Mouse (Mus musculus) lung, embryonic 14.5 days (tissue): ENCODE data around the gene Xntrpc. TPM values are rescaled to one million over a fixed set of nuclear protein-coding genes. Genes with fewer than 3 reads are reported as not detected.

Experiments
- ATAC-seq: fragments of 200-750 bp; cut with Nextera tagmentation; 2 replicates; pipeline ENCODE4 v1.8.0; 2017; ENCODE audit warnings: mild to moderate bottlenecking, moderate TSS enrichment, moderate library complexity; ENCODE audit not compliant: insufficient read depth
- DNase-seq: peaks from one replicate; pipeline ENCODE4 v3.0.0-alpha.2; 2015
- H3K27ac ChIP-seq: fragments of 300-500 bp; sonication (generic); 2 replicates; pipeline ENCODE4 v1.5.1; 2014; ENCODE audit warnings: low read depth, mild to moderate bottlenecking, moderate library complexity
- H3K27me3 ChIP-seq: fragments of 300-500 bp; sonication (generic); 2 replicates; pipeline ENCODE4 v1.6.1; 2014; ENCODE audit warnings: low read length, control low read depth; ENCODE audit not compliant: insufficient read depth
- H3K36me3 ChIP-seq: fragments of 300-500 bp; sonication (generic); 2 replicates; pipeline ENCODE4 v1.6.1; 2014; ENCODE audit warnings: control low read depth; ENCODE audit not compliant: insufficient read depth
- H3K4me1 ChIP-seq: fragments of 300-500 bp; sonication (generic); 2 replicates; pipeline ENCODE4 v1.6.1; 2014; ENCODE audit warnings: antibody characterized with exemption, control low read depth; ENCODE audit not compliant: insufficient read depth
- H3K4me2 ChIP-seq: fragments of 300-500 bp; sonication (generic); 2 replicates; pipeline ENCODE4 v1.6.1; 2014; ENCODE audit warnings: mild to moderate bottlenecking
- H3K4me3 ChIP-seq: fragments of 300-500 bp; sonication (generic); 2 replicates; pipeline ENCODE4 v1.5.1; 2014; ENCODE audit warnings: low read depth, low read length
- H3K9ac ChIP-seq: fragments of 300-500 bp; sonication (generic); 2 replicates; pipeline ENCODE4 v1.6.1; 2014
- H3K9me3 ChIP-seq: fragments of 300-500 bp; sonication (generic); 2 replicates; pipeline ENCODE4 v1.6.1; 2016; ENCODE audit warnings: low read depth, low read length, control low read depth
- CTCF ChIP-seq: IDR thresholded peaks from 2 replicates; pipeline ENCODE4 v1.5.1; 2016; ENCODE audit warnings: antibody characterized with exemption, low read depth
- WGBS: fragments of 180-500 bp; shearing (Covaris S2); extraction: QIAGEN DNeasy Blood & Tissue Kit; methylation state at CpG from one replicate; pipeline ENCODE4 v1.1.7; 2014; 5-methylcytosine and 5-hydroxymethylcytosine counted together
- polyA plus RNA-seq: library from polyadenylated mRNA; unstranded; fragments of >200 nt; fragmentation: Nextera tagmentation; extraction: Ambion mirVana; gene quantifications from 2 replicates; pipeline ENCODE4 v1.2.1, GENCODE M21; 2014

Gene Xntrpc
- polyA plus RNA-seq, 1 experiment from 2014 or later: 1.2 TPM

DNA sequence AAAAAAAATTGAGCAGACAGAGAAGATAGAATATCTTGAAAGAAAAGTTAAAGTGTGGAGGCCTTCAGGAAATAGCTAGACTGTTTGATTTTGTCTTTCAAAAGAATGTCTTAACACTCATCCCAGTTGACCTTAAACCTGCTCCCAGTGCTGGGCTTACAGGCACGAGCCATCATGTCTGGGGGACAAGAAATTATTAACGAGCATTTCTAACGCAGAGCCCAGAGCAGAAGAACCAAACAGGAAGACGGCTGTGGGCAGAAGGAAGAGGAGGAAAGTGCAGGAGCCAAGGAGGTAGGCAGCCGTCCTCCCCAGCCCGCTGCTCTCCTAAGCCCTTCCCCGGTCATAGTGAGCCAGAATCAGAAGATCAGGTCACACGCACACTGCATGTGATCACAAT is 14.8 kb downstream of the Xntrpc start:
- no peak for TF ChIP-seq CTCF
- WGBS: 84% methylated on average over 8 of the region's 8 CpGs
- DNase-seq: no peak

GRCm38 (mm10) chr7:102081784-102082183 is 16.3 kb downstream of the Xntrpc start:
- DNase-seq: no peak
- Histone ChIP-seq H3K9ac (no peak overlapping the region), H3K27me3 (no peaks in the 10 kb centered on the region), H3K4me1 (no peaks in the 10 kb centered on the region), H3K9me3 (no peaks in the 10 kb centered on the region), H3K36me3 (peaks cover 80% of the 10 kb centered on the region), H3K4me3 (no peak overlapping the region), H3K4me2 (no peak overlapping the region), H3K27ac (no peak overlapping the region)
- TF ChIP-seq CTCF: no peak
- no peak for ATAC-seq
- WGBS: 91% methylated on average over 5 of the region's 5 CpGs

More for the DNA sequence above, 14.8 kb downstream of the Xntrpc start:
- ATAC-seq: no peak
- H3K9ac ChIP-seq: no peak overlapping the region
- no peaks in the 10 kb centered on the region for H3K9me3 ChIP-seq
- H3K27ac ChIP-seq: no peak overlapping the region
- no peaks in the 10 kb centered on the region for H3K4me1 ChIP-seq
- H3K36me3 ChIP-seq: peaks cover 86% of the 10 kb centered on the region
- no peak overlapping the region for H3K4me2 ChIP-seq
- H3K4me3 ChIP-seq: no peak overlapping the region
- no peaks in the 10 kb centered on the region for H3K27me3 ChIP-seq

DNA sequence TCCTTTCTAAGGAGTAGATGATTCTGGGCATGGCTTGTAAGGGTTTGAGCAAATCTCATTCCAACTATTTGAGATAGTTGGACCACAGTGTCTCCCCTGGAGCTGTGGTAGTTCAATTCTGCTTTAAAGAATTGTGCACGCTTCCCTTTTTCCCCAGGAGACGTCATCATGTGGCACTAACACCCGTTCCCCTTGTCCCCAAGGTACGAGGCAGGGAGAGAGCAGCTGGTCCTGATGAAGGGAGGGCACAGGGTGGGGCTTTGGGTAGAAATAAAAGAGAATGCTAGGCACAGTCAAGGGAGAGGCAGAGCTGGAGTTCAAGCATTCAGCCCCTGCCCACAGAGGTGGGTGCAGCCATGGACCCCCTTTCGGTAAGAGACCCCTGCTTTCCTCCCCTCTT is 17.3 kb downstream of the Xntrpc start, which contains the start of gene Trpc2:
Trpc2 (plus strand) TSS at position 301 of the 400 bp plus-strand sequence.
- Histone ChIP-seq H3K9me3 (no peaks in the 10 kb centered on the region), H3K4me2 (no peak within 1 kb of the TSS), H3K9ac (no peak within 1 kb of the TSS), H3K36me3 (peaks cover 70% of the 10 kb centered on the region), H3K27me3 (no peaks in the 10 kb centered on the region), H3K4me1 (no peaks in the 10 kb centered on the region), H3K27ac (no peak within 1 kb of the TSS), H3K4me3 (no peak within 1 kb of the TSS)
- ATAC-seq (no peak), DNase-seq (no peak)
- WGBS: 89% methylated on average over 5 of the region's 5 CpGs
- TF ChIP-seq CTCF: no peak

- no peak overlapping the region for H3K4me2 ChIP-seq
- H3K4me3 ChIP-seq: no peak overlapping the region
- H3K27me3 ChIP-seq: no peaks in the 10 kb centered on the region
- no peak overlapping the region for H3K27ac ChIP-seq
- WGBS: 81% methylated on average over 26 of the region's 26 CpGs
- ATAC-seq (no peak), DNase-seq (no peak)
- no peaks in the 10 kb centered on the region for H3K9me3 ChIP-seq
- H3K4me1 ChIP-seq: no peaks in the 10 kb centered on the region
- H3K9ac ChIP-seq: no peak overlapping the region
- H3K36me3 ChIP-seq: peaks cover 63% of the 10 kb centered on the region
- TF ChIP-seq CTCF: no peak
Measured at GRCm38 (mm10) chr7:102084041-102084696, 18.7 kb downstream of the Xntrpc start.

- Histone ChIP-seq H3K4me2 (no peak overlapping the region), H3K9me3 (no peaks in the 10 kb centered on the region), H3K27ac (no peak overlapping the region), H3K4me3 (no peak overlapping the region), H3K4me1 (no peaks in the 10 kb centered on the region), H3K27me3 (no peaks in the 10 kb centered on the region), H3K9ac (no peak overlapping the region), H3K36me3 (peaks cover 38% of the 10 kb centered on the region)
- no peak for ATAC-seq
- DNase-seq: no peak
- WGBS: 78% methylated on average over 4 of the region's 4 CpGs
- TF ChIP-seq CTCF: no peak
Measured at GRCm38 (mm10) chr7:102087336-102087735, 21.8 kb downstream of the Xntrpc start.

DNA sequence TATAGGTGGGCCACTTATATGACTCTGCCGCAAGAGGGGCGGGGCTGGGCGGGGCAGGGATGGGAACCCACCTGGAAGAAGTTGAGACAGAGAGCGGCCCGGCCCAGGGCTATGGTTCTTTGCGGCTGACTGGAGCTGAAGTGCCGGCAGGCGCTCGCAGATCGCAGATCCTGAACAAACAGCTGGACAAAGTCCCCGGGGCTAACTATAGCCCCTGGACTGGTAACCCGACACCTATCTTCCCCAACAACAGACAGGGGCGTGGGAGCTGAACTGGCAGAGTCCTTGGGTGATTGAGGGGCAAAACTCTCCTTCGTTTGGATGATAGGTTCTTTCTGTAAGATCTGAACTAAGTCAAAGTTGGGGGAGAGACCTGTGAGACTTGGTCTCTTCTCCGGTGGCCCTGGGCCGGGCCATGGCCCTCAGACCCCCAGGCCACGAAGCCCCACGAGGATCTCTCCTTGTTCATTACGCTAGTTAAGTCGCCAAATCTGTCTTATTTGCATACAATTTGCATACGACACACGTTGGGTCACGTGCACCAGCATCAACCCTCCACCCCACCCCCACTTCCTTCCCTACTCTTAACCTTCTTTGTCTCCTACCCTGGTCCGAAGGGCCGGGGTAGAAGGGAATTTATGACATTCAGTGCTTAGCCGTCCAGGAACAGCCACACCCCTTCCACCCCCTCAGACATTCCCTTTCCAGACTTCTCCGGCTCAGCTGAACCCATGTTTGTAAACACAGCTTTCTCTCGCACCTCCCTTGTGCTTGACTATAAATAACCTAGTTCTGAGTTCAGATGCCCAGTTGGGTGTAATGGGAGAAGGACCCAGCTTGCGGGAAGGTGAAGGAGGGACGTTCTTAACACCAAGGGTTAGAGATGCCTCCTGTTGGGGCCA is 34.5 kb downstream of the Xntrpc start:
- Histone ChIP-seq H3K9ac (peak overlapping the region; percentile 33), H3K9me3 (no peaks in the 10 kb centered on the region), H3K27me3 (no peaks in the 10 kb centered on the region), H3K4me2 (peak overlapping the region; percentile 69), H3K36me3 (no peaks in the 10 kb centered on the region), H3K27ac (no peak overlapping the region), H3K4me1 (peaks cover 8% of the 10 kb centered on the region; the same call in 1 of the 2 replicates), H3K4me3 (peak overlapping the region; percentile 24)
- no peak for TF ChIP-seq CTCF
- ATAC-seq: peak; percentile 85
- WGBS: 4% methylated on average over 30 of the region's 30 CpGs
- DNase-seq: peak; percentile 72

DNA sequence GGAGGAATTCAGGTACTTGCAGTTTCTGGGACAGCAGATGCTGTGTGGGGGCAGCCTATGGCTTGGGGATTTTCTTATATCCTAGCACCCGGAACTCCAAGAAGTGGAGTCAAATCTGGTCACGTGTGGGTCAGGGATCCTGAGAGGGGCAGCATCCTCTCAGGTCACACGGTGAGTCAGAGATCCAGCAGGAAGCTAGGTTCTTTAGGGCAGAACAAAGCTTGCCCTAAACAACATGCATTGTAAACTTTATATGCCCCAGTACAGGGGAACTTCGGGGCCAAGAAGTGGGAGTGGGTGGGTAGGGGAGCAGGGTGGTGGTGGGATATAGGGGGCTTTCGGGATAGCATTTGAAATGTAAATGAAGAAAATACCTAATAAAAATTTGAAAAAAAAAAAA is 35.4 kb downstream of the Xntrpc start:
- no peaks in the 10 kb centered on the region for H3K36me3 ChIP-seq
- H3K27me3 ChIP-seq: no peaks in the 10 kb centered on the region
- no peak overlapping the region for H3K4me3 ChIP-seq
- TF ChIP-seq CTCF: no peak
- H3K27ac ChIP-seq: no peak overlapping the region
- H3K9ac ChIP-seq: no peak overlapping the region
- H3K9me3 ChIP-seq: no peaks in the 10 kb centered on the region
- H3K4me1 ChIP-seq: peaks cover 8% of the 10 kb centered on the region; the same call in 1 of the 2 replicates
- no peak overlapping the region for H3K4me2 ChIP-seq
- ATAC-seq: no peak
- 55% methylated on average over 5 of the region's 5 CpGs for WGBS
- DNase-seq: no peak
